Mouse (Mus musculus) CD4-positive, CD25-positive, alpha-beta regulatory T cell, adult 4 months (primary cell): ENCODE results near the gene Opn5. TPM values are rescaled to one million over a fixed set of nuclear protein-coding genes. Genes with fewer than 3 reads are reported as not detected.

ENCODE experiments used
- polyA plus RNA-seq, 2 experiments: library from polyadenylated mRNA; unstranded; fragments of 100-300 nt; shearing (Covaris generic); gene quantifications; one replicate each; pipeline ENCODE4 v1.2.1; 2017

Gene Opn5
- polyA plus RNA-seq, 2 experiments from 2014 or later, result not detected

Other genes starting within 250 kb of the Opn5 start
- not detected for gene Adgrf4, start 80.9 kb upstream of the Opn5 start, polyA plus RNA-seq
- gene Adgrf2, start 130.8 kb upstream of the Opn5 start, polyA plus RNA-seq, result not detected